Mouse (Mus musculus) left cerebral cortex, postnatal 10 days (tissue): ENCODE results near the gene Klhl29. TPM values are rescaled to one million over a fixed set of nuclear protein-coding genes. Genes with fewer than 3 reads are reported as not detected.

Source experiments
- DNase-seq, 2 experiments: peaks; one replicate each; pipeline ENCODE4 v3.0.0; 2021 to 2022; ENCODE audit warnings: low spot score in 2 of 2, mixed read lengths in 1 of 2; ENCODE audit errors: extremely low spot score in 1 of 2
- intact Hi-C: fragments of 180-260 bp; cut with DNase I; formaldehyde crosslinking; loops from one replicate; pipeline ENCODE4 v1.15.1; 2025
- total RNA-seq, 2 experiments: library from RNA; stranded (reverse); gene quantifications; 2 replicates each; pipeline ENCODE4 v1.2.3; 2021

Gene Klhl29
- total RNA-seq, 2 experiments from 2014 or later, result 33.4 to 34.6 TPM

DNA sequence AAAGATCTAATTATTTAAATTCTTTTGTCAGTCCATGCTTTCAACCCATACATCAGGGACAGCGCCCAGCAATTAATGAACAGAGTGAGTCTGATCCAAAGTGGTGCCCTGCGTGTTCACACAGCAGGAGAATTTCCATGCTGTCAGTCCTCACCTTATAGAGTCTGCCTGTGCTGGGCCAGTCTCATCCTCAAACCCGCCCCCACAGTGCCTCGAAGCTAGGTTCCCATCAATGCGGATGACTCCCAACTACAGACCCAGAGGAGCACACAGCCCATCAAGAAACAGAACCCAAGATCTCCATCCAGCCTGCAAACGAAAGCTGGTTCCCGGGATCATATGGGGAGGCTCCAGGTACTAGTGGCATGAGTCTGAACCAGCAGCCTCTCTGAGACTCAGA is 106.4 kb downstream of the Klhl29 start:
- intact Hi-C loops, result no loop called here
- DNase-seq, result no peak

- intact Hi-C loops, result no loop called here
- peak; percentile 58 to 71 for DNase-seq
These were observed 107.3 kb downstream of the Klhl29 start for GRCm38 (mm10) chr12:5268188-5268612.

- intact Hi-C loops, result no loop called here
- DNase-seq, result no peak
These were observed 108.0 kb downstream of the Klhl29 start for GRCm38 (mm10) chr12:5267271-5268187.

- intact Hi-C loops, result no loop called here
- DNase-seq, result no peak
These were observed 108.7 kb downstream of the Klhl29 start for GRCm38 (mm10) chr12:5266773-5267172.

GRCm38 (mm10) chr12:5261476-5261875 is 114.0 kb downstream of the Klhl29 start:
- intact Hi-C loops, result no loop called here
- DNase-seq, result no peak

DNA sequence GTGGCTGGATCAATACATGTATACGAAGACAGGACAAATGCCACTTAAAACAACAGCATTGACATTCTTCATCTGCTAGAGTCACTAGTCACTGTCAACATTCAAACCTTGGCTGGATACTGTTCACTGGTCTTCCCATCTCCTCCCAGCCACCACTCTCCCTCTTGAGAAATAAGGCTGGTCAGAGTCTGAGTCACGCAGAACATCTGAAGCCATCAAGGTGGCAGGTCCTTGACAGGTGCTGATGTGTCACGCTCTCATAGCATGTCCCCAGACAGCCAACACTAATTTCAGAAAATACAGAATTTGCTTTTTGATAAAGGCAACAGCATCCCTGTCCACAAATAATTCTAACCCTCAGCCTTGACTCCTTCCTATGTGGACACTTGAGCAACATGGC is 116.7 kb downstream of the Klhl29 start:
- intact Hi-C loops, result no loop called here

GRCm38 (mm10) chr12:5257174-5257573 is 118.3 kb downstream of the Klhl29 start:
- DNase-seq, result no peak
- intact Hi-C loops, result no loop called here

More for the DNA sequence above, 116.7 kb downstream of the Klhl29 start:
- no peak for DNase-seq

DNA sequence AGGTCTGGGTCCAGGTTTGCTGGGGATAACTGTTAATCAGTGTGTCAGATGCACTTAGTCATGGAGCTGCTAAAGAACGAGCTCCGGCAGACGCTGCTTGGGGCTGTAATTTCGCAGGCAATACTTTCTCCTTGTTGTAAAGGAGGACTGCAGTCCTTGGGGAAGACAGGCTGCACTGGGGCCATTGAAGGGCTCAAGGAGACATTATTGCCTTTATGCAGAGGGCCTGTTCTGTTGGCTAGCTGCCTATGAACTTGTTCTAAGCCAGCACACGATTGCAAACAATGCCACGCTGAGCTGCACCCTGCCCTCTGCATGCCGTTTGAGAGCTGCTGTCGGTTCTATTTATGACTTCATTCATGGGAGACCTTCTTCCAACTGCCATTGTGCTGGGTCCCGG is 120.4 kb downstream of the Klhl29 start:
- DNase-seq, result no peak
- intact Hi-C loops, result no loop called here

DNA sequence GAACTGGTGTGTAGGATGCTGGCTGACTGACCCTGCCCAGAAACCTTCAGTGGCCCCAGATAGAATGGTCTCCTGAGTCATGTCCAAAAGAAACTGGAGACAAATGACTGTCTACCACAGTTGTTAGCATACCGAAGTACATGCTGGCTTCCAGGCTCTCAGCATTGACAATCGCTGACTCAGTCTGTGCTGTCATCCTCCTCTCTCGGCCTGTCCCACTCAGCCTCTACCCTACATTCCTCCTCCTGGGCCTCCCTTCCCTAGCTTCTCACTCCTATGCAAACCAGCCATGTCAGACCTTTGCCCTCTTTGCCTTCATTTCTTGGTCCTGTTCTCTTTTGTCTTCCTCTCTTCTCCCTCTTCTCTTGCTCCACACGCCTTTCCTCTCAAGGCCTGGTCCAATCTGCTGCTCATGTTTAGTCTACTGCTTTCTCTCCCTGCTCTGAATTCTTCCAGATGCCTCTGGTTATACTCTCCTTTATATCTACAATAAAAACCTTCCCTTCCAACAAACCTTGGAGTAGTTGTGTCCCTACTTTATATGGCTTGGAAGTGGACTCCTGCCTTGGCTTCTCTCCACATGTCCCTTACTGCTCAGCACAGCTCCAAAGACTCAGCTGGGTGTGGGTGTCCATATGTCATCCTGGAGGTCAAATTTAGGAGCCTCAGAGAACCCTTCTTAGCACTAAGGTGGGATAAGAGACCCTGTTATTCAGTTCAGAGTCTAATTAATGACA is 121.1 kb downstream of the Klhl29 start:
- no peak for DNase-seq
- intact Hi-C loops, result no loop called here

GRCm38 (mm10) chr12:5253289-5254005 is 122.0 kb downstream of the Klhl29 start:
- DNase-seq, result no peak
- intact Hi-C loops, result no loop called here

GRCm38 (mm10) chr12:5252569-5252968 is 122.9 kb downstream of the Klhl29 start:
- intact Hi-C loops, result no loop called here
- DNase-seq, result no peak

DNA sequence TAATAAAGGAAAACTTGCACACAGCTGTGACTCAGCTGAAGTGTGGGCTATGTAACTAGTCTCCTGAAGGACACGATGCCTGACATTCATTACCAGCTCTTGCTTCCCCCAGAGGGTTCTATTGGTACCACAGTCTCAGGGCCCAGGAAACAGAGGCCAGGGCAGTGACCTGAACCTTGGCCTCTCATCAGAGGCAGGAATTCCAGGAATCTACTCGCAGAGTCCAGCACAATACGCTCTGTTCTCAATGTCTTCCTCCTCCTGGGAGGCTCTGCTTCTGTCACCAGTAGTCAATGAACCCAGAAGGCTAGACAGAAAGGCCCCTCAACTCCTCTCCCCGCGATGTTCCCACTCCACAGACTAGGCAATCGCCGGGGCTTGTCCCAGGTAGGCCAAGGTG is 125.4 kb downstream of the Klhl29 start:
- DNase-seq, result no peak
- intact Hi-C loops, result no loop called here

GRCm38 (mm10) chr12:5249068-5249467 is 126.4 kb downstream of the Klhl29 start:
- intact Hi-C loops, result no loop called here
- DNase-seq, result no peak

- intact Hi-C loops, result no loop called here
These were observed 128.0 kb downstream of the Klhl29 start for GRCm38 (mm10) chr12:5247505-5247904.

DNA sequence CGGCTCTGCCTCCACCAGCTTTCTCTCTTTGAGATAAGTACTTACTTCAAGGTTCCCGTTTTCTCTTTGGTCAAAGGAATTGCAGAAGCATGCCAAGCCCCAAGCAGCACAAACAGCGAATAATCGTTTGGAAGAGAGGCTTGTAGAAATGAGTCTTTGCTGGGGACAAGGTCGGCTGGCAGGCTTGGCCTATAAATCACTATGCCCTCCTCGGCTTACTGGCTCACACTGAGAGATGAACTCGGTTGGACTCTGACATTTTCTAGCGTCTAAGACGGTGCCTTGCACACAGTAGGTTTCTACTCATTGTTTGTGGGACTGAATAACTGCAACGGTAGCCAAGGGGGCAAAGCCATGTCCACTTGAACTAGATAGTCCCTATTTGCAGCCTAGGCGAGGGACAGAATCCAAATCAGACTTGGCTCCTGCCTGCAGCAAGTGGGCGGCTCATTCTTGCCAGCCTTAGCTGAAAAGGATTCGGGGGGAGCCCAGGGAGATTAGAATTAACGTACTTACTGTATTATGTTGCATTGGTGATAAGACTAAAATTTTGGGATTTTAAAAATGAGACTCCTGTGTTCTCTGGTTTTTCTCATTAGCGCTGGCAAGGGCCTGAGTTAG is 128.7 kb downstream of the Klhl29 start:
- intact Hi-C loops, result no loop called here

More at GRCm38 (mm10) chr12:5247505-5247904, 128.0 kb downstream of the Klhl29 start:
- DNase-seq, result no peak

DNA sequence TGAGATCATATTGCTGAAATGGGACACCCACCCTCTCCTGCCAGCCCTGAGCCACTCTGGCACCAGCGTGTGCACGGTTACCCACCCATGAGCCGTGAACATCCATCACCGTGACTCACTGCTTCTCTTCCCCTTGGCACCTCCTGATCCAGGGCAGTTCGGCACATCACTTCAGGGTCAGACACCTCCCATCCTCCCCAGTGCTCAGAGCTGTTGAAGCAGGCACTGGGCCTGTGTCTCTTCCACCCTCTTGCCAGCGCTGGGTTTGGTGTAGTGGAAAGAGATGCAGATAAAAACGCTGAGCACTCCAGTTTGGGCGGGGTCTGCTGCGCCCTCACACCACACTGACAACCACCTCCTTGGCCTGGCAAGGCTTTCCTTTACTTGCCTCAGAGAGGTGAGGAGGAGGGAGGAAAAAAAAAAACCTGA is 129.3 kb downstream of the Klhl29 start:
- intact Hi-C loops, result no loop called here
- no peak for DNase-seq

More for the DNA sequence above, 128.7 kb downstream of the Klhl29 start:
- no peak for DNase-seq

GRCm38 (mm10) chr12:5245207-5245597 is 130.3 kb downstream of the Klhl29 start:
- DNase-seq, result peak in 1 of 2 experiments; percentile 42
- intact Hi-C loops, result no loop called here

- intact Hi-C loops, result no loop called here
- DNase-seq, result no peak
These were observed 130.9 kb downstream of the Klhl29 start for GRCm38 (mm10) chr12:5244431-5245206.
